Mouse (Mus musculus) cerebellum, adult (tissue): ENCODE data around the gene Mmaa.

ENCODE experiments used
- ATAC-seq: cut with Nextera tagmentation; 2 replicates; pipeline ENCODE4 v1.9.2; 2017; ENCODE audit warnings: mild to moderate bottlenecking, moderate library complexity, mixed read lengths; ENCODE audit not compliant: insufficient number of reproducible peaks, low FRiP score, low TSS enrichment

The Mmaa gene

DNA sequence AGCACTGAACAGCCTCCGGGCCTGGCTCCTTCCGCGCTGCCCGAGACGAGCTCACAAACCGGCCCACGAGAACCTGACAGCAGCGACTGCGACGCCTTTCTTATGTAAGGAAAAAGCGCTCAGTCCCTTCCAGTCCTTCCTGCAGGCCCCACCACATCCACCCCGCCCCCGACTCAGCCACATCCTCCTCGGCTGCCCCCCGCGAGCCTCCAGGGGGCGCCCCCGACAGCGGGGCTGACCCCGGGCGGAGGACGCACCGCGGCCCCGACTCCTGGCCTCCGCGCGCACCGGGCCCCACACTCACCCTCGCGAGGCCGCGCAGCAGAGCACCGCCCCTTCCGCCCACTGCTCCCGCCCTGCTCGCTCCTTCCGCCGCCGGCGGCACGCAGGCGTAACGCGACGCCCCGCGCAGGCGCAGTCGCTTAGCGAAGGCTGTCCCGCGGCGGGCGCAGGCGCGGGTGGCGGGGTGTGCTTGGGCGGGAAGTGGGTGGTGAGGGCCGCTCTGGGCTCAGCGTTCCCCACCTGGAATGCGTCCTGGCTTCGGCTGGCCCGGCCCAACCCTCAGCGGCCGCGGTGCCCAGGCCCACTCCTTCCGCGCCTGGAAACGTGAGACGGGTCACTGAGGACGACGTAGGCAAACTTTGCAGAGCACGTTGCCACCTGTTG is at the start of gene Mmaa:
Gene Mmaa, minus strand, starts transcription at position 328 of the 666 bp plus-strand sequence.
- peak; percentile 96 for ATAC-seq

- no peak for ATAC-seq
Observed at GRCm38 (mm10) chr8:79341236-79341635, 46.5 kb upstream of the Mmaa start.

- peak; percentile 73; the same call in 1 of the 2 replicates for ATAC-seq
Observed at GRCm38 (mm10) chr8:79339555-79339954, 44.8 kb upstream of the Mmaa start.

DNA sequence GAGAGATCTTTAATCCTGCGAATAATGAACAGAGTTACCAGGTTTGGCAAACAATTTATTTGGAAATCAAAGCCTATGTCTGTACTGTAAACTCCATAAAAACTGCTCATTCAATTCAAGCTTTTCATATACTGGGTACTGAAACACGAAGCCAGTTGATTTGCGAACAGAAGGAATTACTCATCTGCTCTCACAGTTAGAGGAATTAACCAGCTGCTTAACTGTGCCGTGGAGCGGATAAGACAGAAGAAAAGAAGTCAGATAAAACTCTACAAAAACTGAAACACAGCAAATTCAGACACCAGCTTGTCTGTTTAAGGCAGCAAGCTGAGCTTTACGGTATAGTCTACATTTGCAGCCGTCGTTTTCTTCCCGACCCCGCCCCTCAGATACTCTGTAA is 43.9 kb upstream of the Mmaa start:
- ATAC-seq: no peak

DNA sequence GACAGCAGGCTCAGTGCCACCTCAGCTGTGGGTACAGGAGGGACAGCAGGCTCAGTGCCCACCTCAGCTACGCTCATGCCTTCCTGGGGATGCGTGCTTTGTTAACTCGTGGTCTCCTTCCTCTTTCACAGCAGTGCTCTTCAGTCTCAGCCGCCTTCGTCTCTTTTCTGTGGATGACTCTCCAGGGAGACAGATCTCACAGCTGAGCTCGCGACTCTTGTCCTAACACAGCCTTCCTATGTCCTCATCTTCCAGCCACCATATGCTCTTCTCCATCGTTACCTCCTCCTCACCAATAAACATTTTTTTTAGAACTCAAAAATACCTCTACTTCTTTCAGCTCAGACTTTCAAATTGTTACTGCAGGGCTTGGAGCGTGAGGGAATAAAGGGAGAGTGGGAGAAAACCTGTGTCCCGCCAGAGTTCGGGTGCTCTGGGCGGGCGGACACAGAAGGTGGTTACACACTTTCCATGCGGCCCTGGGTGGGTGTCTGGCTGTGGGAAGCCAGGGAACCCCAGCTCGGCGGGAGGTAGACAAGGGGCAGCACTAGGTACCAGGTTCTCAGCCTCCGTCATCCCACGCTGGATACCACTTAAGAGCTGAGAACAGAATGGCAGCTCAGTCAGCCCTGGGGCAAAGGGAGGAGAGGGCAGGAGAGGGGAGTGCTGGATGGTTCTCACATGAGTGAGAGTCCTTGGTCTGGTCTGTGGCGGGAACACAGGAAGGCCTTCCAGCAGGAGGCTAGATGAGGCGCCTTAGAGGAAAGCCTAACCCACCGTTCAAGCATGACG is 37.6 kb upstream of the Mmaa start:
- ATAC-seq: no peak

DNA sequence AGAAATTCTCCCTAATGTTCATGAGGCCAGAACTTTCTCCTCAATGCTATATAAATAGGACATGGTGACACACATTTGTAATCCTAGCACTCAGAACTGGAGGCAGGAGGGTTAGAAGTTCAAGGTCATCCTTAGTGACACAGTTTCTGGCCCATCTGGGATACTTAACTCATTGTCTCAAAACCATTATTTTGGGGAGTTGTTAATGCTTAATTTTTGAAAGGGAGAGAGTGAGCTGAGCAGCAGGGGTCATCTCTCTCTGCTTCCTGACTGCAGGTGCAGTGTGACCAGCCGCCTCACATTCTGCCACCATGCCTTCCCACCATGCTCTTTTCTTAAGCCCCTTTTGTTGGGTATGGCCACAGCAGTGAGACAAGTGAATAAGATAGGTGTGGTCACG is 36.8 kb upstream of the Mmaa start:
- ATAC-seq: no peak

- ATAC-seq: no peak
Observed at GRCm38 (mm10) chr8:79331017-79331416, 36.3 kb upstream of the Mmaa start.

DNA sequence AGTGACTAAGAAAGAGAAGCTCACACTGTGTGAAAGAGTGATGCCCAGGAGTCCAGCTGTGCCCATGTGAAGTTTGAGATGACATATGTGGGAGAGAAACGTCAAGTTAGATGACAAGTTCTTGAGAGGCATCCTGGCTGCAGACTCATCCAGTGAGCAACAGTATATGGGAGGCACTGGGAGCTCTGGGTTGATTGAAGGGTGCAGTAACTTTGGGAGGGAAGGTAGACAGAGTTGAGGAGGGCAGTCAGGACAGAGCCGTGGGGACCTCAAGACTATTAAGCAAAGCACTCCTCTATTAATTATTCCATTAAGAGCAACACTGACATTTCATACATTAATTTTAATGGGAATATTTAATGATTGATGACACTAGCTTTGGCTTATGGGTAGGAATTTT is 35.0 kb upstream of the Mmaa start:
- ATAC-seq: no peak

GRCm38 (mm10) chr8:79329182-79329581 is 34.4 kb upstream of the Mmaa start:
- ATAC-seq: no peak

DNA sequence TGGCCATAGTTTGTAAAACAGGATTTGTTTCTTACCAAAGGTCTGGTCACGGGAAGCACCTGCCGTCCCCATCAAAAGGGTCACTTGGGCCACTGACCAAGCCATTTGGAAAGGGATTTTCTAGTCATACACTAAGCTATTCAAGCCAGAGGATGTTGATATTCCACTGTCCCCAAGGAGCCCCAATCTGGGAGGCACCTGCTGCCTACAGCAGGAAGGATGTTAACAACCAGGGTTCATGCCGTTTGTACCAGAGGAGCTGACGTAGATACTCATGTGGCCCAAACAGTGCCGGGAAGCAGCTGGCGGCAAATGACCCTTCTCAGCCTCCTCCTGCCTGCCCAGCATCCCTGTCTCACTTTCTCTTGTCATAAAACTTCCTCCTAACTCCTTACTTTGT is 30.8 kb upstream of the Mmaa start:
- no peak for ATAC-seq

GRCm38 (mm10) chr8:79324928-79325327 is 30.2 kb upstream of the Mmaa start:
- no peak for ATAC-seq

GRCm38 (mm10) chr8:79324036-79324435 is 29.3 kb upstream of the Mmaa start:
- no peak for ATAC-seq

- ATAC-seq: no peak
Observed at GRCm38 (mm10) chr8:79323121-79323520, 28.4 kb upstream of the Mmaa start.

DNA sequence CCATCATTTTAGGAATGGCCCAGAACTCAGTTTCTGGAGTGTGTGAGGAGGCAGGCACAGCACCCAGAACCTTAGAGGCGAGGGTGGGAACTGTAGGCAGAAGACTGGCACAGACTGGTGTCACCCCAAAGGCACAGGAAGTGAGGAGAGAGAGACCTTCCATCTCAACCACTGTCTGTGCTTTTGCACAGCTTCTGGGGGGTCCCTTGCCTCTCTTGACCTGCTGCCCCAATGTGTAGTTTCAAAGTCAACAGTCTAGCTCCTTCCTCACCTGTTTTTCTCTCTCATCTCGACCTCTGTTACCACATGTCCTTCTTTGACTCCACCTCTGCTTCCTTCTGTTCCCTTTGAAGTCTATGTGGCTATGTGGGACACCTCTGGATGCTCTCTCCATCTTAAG is 16.1 kb upstream of the Mmaa start:
- no peak for ATAC-seq

DNA sequence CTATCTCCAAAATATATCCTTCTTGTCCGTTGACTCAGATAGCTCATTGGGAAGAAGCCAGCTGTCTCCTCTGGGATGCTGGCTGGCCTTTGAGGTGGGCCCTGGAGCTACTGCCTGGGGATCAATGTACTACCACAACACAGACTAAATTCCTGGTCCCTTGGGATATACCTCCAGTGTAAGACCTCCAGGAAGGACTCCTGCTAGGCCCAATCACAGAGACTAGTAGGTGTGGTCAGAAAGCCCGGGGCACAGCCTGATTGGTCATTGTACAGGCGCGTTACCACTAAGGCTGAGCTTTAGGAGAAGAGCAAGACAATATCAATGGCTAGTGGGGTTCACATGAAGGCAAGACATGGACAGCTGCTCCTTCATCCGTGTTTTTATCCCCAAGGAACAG is 11.2 kb upstream of the Mmaa start:
- ATAC-seq: no peak

GRCm38 (mm10) chr8:79301548-79301947 is 6.8 kb upstream of the Mmaa start:
- ATAC-seq: no peak

- no peak for ATAC-seq
Observed at GRCm38 (mm10) chr8:79299704-79300103, 5.0 kb upstream of the Mmaa start.

GRCm38 (mm10) chr8:79297763-79298162 is 3.0 kb upstream of the Mmaa start:
- ATAC-seq: no peak

GRCm38 (mm10) chr8:79295276-79296105 is 754 bp upstream of the Mmaa start:
- ATAC-seq: peak; percentile 15; the same call in 1 of the 2 replicates

- ATAC-seq: no peak
Observed at GRCm38 (mm10) chr8:79293841-79294240, 896 bp downstream of the Mmaa start.

GRCm38 (mm10) chr8:79292712-79293264 is 1.9 kb downstream of the Mmaa start:
- ATAC-seq: no peak
